Mouse (Mus musculus): Measurements from ENCODE around the gene Ms4a6c.

DNA sequence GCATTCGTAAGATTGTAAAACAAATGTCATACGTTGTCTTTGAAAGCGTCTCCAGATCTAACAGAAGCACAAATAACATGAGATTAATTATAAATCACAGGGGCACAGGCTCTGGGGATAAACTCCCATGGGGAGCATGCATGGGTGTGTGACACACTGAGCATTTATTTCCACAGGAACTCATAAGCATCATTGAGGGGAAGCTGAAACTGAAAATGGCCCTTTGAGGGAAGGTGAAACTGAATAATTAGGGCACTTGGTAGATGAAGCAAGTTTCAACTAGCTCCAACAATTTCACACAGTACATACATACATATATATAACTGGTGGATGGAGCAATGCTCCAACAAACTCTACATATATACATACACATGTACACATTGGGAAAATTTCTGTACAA is 25.4 kb downstream of the Ms4a6c start:
- no peak for TF ChIP-seq POLR2A (IDR thresholded peaks at IDR 0.05; ENCODE audit: control insufficient read depth, low read depth, low read length)
- no peak for TF ChIP-seq CTCF (IDR thresholded peaks at IDR 0.05; ENCODE audit: control insufficient read depth, insufficient read depth, insufficient replicate concordance, low read depth, low read length)
